Comparison of ENCODE assay signal across 8 mouse cellular contexts in genomic region chr19:5272801-5273733, GRCm38 (mm10). TPM values are rescaled to one million over a fixed set of nuclear protein-coding genes. Genes with fewer than 3 reads are reported as not detected.
DNase-seq lines count a peak whose midpoint lies in the region; ATAC-seq and TF ChIP-seq lines count a peak whose summit lies in the region.

TSS of gene Pacs1 (minus strand) at chr19:5273119.

- no peaks in the 10 kb centered on the region for H3K9me3 ChIP-seq in ES-E14 (ENCODE audit: control insufficient read depth, insufficient read depth, low read depth, low read length)
- no peaks in the 10 kb centered on the region for H3K9me3 ChIP-seq in forebrain, postnatal 0 days (ENCODE audit: low read length)
- H3K9me3 ChIP-seq in lung, embryonic 15.5 days, result no peaks in the 10 kb centered on the region

- H3K27ac ChIP-seq in ES-E14 (ENCODE audit: insufficient read depth, low read depth, low read length, poor library complexity, severe bottlenecking), result peak within 1 kb of the TSS; percentile 77
- H3K27ac ChIP-seq in forebrain, postnatal 0 days (ENCODE audit: low read depth, low read length), result peak within 1 kb of the TSS; percentile 92
- peak within 1 kb of the TSS; percentile 94 for H3K27ac ChIP-seq in lung, embryonic 15.5 days

- H3K4me1 ChIP-seq in ES-E14 (ENCODE audit: control insufficient read depth in 2 of 2, insufficient read depth in 2 of 2, low read length in 2 of 2, poor library complexity in 1 of 2), result peaks cover 0 to 4% of the 10 kb centered on the region in 2 experiments; a peak in 2 of 4 replicates
- peaks cover 9% of the 10 kb centered on the region for H3K4me1 ChIP-seq in forebrain, postnatal 0 days (ENCODE audit: insufficient read depth)
- peaks cover 27% of the 10 kb centered on the region for H3K4me1 ChIP-seq in lung, embryonic 15.5 days

- peaks cover 22% of the 10 kb centered on the region for H3K36me3 ChIP-seq in ES-E14 (ENCODE audit: control insufficient read depth, insufficient read depth, low read length, poor library complexity, severe bottlenecking)
- peaks cover 24% of the 10 kb centered on the region for H3K36me3 ChIP-seq in forebrain, postnatal 0 days (ENCODE audit: insufficient read depth)
- peaks cover 40% of the 10 kb centered on the region for H3K36me3 ChIP-seq in lung, embryonic 15.5 days

- peak; percentile 92 for ATAC-seq in forebrain, postnatal 0 days
- peak; percentile 95 for ATAC-seq in lung, embryonic 15.5 days (ENCODE audit: borderline replicate concordance, extremely low read depth, low FRiP score, low TSS enrichment)

- no peaks in the 10 kb centered on the region for H3K27me3 ChIP-seq in forebrain, postnatal 0 days (ENCODE audit: insufficient read depth, low read length)
- H3K27me3 ChIP-seq in lung, embryonic 15.5 days, result no peaks in the 10 kb centered on the region

- no peak for TF ChIP-seq CTCF in forebrain, postnatal 0 days (IDR thresholded peaks at IDR 0.05; ENCODE audit: low read depth)

- WGBS in forebrain, postnatal 0 days, result under 1% methylated on average over 89 of the region's 97 CpGs
- under 1% methylated on average over 97 of the region's 97 CpGs for WGBS in lung, embryonic 15.5 days

- in situ Hi-C loops in ES-E14 (cut with MboI; ENCODE audit: low sequenced_read_pairs in 2 of 2, unreplicated experiment in 2 of 2), result no loop called here

- peak within 1 kb of the TSS; percentile 87 for H3K9ac ChIP-seq in ES-E14 (ENCODE audit: insufficient read depth, low read depth, low read length, poor library complexity, severe bottlenecking)
- peak within 1 kb of the TSS; percentile 96 for H3K9ac ChIP-seq in forebrain, postnatal 0 days
- peak within 1 kb of the TSS; percentile 90 for H3K9ac ChIP-seq in lung, embryonic 15.5 days

- peak within 1 kb of the TSS; percentile 73 to 92 for H3K4me3 ChIP-seq in ES-E14 (ENCODE audit: insufficient read depth in 1 of 2, low read depth in 1 of 2, low read length in 2 of 2, poor library complexity in 1 of 2, severe bottlenecking in 1 of 2)
- H3K4me3 ChIP-seq in forebrain, postnatal 0 days (ENCODE audit: low read depth, low read length), result peak within 1 kb of the TSS; percentile 90
- H3K4me3 ChIP-seq in lung, embryonic 15.5 days, result peak within 1 kb of the TSS; percentile 95

- peak within 1 kb of the TSS; percentile 93 for H3K4me2 ChIP-seq in forebrain, postnatal 0 days (ENCODE audit: low read depth)
- peak within 1 kb of the TSS; percentile 90 for H3K4me2 ChIP-seq in lung, embryonic 15.5 days

- peak; percentile 56 for DNase-seq in ES-E14 (ENCODE audit: low read depth, low spot score)
- DNase-seq in cerebellum, adult 18-20 months, result peak; percentile 78 to 89
- peak; percentile 94 for DNase-seq in forebrain, postnatal 0 days
- peak; percentile 92 for DNase-seq in heart, postnatal 4 days
- peak; percentile 58 to 84 for DNase-seq in layer of hippocampus, adult 8-10 months (ENCODE audit: low spot score in 2 of 2)
- DNase-seq in ovary, adult 18-20 months (ENCODE audit: low spot score), result peak; percentile 86
- DNase-seq in thymus, postnatal 0 days (ENCODE audit: low spot score), result peak; percentile 96

TF ChIP-seq in ES-E14, 5 proteins besides CTCF, POLR2A, EP300 and RAD21:
- TF ChIP-seq ZNF384 (IDR thresholded peaks at IDR 0.05; ENCODE audit: low read depth, low read length), result no peak
- TF ChIP-seq CHD2 (IDR thresholded peaks at IDR 0.05; ENCODE audit: low read depth, low read length), result no peak
- TF ChIP-seq ZC3H11A (IDR thresholded peaks at IDR 0.05; ENCODE audit: borderline replicate concordance, low read depth, low read length), result no peak
- TF ChIP-seq MAFK (IDR thresholded peaks at IDR 0.05; ENCODE audit: insufficient read depth, low read depth, low read length), result no peak
- TF ChIP-seq HCFC1 (IDR thresholded peaks at IDR 0.05; ENCODE audit: borderline replicate concordance, insufficient read depth, low read length), result no peak; the same call in 1 of the 2 replicates

RNA-seq across cellular contexts. Expression of gene Pacs1, which starts in this region (rescaled TPM):
- total RNA-seq in ES-E14 (2012; rRNA removed), result 5.4 and 7.2 TPM in 2 replicates
- 54.5 and 84.6 TPM in 2 replicates for total RNA-seq in forebrain, postnatal 0 days (2014; rRNA removed)
- polyA plus RNA-seq in forebrain, postnatal 0 days (2015; fragmentation: Nextera tagmentation; extraction: Ambion mirVana), result 35.3 and 44.7 TPM in 2 replicates
- total RNA-seq in heart, postnatal 4 days (2021), result 10 to 100 TPM; 27.6 to 28.7 TPM
- 10 to 100 TPM; 50.9 to 59.4 (median 55.3) TPM for total RNA-seq in layer of hippocampus, adult 8-10 months (2022)
- 20.6 and 21.4 TPM in 2 replicates for polyA plus RNA-seq in lung, embryonic 15.5 days (2015; fragmentation: Nextera tagmentation; extraction: Ambion mirVana)
- 8.3 and 9.8 TPM in 2 replicates for polyA plus RNA-seq in thymus, postnatal 0 days (2015; fragmentation: Nextera tagmentation; extraction: Ambion mirVana)

Comparison
In these comparisons a context has a peak if more than half of its experiments do, and no peak if none do; other contexts are left out.
1. Peak in every context shown above with its lines: DNase-seq, ATAC-seq, H3K4me3 ChIP-seq and H3K27ac ChIP-seq.